Mouse (Mus musculus) forebrain, embryonic 11.5 days (tissue): ENCODE results near the gene St5. TPM values are rescaled to one million over a fixed set of nuclear protein-coding genes. Genes with fewer than 3 reads are reported as not detected.

ENCODE experiments used
- ATAC-seq: fragments of 200-750 bp; cut with Nextera tagmentation; replicated peaks from 2 replicates; pipeline ENCODE4 v1.8.0; 2017; ENCODE audit warnings: moderate TSS enrichment; ENCODE audit not compliant: low FRiP score
- DNase-seq: peaks from one replicate; pipeline ENCODE4 v3.0.0-alpha.2; 2017; ENCODE audit warnings: low spot score
- H3K27ac ChIP-seq: fragments of 300-500 bp; sonication (generic); 2 replicates; pipeline ENCODE4 v1.5.1; 2014; ENCODE audit warnings: low read depth, low read length
- H3K27me3 ChIP-seq: fragments of 300-500 bp; sonication (generic); 2 replicates; pipeline ENCODE4 v1.6.1; 2014; ENCODE audit warnings: mild to moderate bottlenecking, low read length, mixed read lengths; ENCODE audit not compliant: control insufficient read depth, insufficient read depth
- H3K36me3 ChIP-seq: fragments of 300-500 bp; sonication (generic); 2 replicates; pipeline ENCODE4 v1.6.1; 2014; ENCODE audit warnings: mild to moderate bottlenecking, low read length, moderate library complexity, mixed read lengths; ENCODE audit not compliant: control insufficient read depth, insufficient read depth
- H3K4me1 ChIP-seq: fragments of 300-500 bp; sonication (generic); replicated peaks from 2 replicates; pipeline ENCODE4 v1.6.1; 2014; ENCODE audit warnings: low read length, mixed read lengths; ENCODE audit not compliant: control insufficient read depth, insufficient read depth
- H3K4me2 ChIP-seq: fragments of 300-500 bp; sonication (generic); 2 replicates; pipeline ENCODE4 v1.6.1; 2014; ENCODE audit warnings: low read depth, mild to moderate bottlenecking, low read length, moderate library complexity, mixed read lengths; ENCODE audit not compliant: severe bottlenecking
- H3K4me3 ChIP-seq: fragments of 300-500 bp; sonication (generic); 2 replicates; pipeline ENCODE4 v1.5.1; 2014; ENCODE audit warnings: low read depth, low read length
- H3K9ac ChIP-seq: fragments of 300-500 bp; sonication (generic); 2 replicates; pipeline ENCODE4 v1.6.1; 2014; ENCODE audit warnings: low read length
- H3K9me3 ChIP-seq: fragments of 300-500 bp; sonication (generic); 2 replicates; pipeline ENCODE4 v1.6.1; 2016; ENCODE audit warnings: low read length, mixed read lengths; ENCODE audit not compliant: control insufficient read depth
- WGBS: fragments of 180-500 bp; shearing (Covaris S2); extraction: QIAGEN DNeasy Blood & Tissue Kit; methylation state at CpG from one replicate; pipeline ENCODE4 v1.1.7; 2014; 5-methylcytosine and 5-hydroxymethylcytosine counted together
- polyA plus RNA-seq: library from polyadenylated mRNA; unstranded; fragments of >200 nt; fragmentation: Nextera tagmentation; extraction: Ambion mirVana; gene quantifications from 2 replicates; pipeline ENCODE4 v1.2.1, GENCODE M21; 2014

Gene St5
- polyA plus RNA-seq, 1 experiment from 2014 or later: 32.8 TPM

- no peak for ATAC-seq
- WGBS: 97% methylated on average over 4 of the region's 4 CpGs
- Histone ChIP-seq H3K27me3 (no peaks in the 10 kb centered on the region), H3K4me1 (no peaks in the 10 kb centered on the region), H3K4me3 (no peak overlapping the region), H3K9ac (no peak overlapping the region), H3K4me2 (no peak overlapping the region), H3K27ac (no peak overlapping the region), H3K36me3 (no peaks in the 10 kb centered on the region), H3K9me3 (no peaks in the 10 kb centered on the region)
- no peak for DNase-seq
Measured at GRCm38 (mm10) chr7:109599998-109600397, 103.4 kb downstream of the St5 start.

DNA sequence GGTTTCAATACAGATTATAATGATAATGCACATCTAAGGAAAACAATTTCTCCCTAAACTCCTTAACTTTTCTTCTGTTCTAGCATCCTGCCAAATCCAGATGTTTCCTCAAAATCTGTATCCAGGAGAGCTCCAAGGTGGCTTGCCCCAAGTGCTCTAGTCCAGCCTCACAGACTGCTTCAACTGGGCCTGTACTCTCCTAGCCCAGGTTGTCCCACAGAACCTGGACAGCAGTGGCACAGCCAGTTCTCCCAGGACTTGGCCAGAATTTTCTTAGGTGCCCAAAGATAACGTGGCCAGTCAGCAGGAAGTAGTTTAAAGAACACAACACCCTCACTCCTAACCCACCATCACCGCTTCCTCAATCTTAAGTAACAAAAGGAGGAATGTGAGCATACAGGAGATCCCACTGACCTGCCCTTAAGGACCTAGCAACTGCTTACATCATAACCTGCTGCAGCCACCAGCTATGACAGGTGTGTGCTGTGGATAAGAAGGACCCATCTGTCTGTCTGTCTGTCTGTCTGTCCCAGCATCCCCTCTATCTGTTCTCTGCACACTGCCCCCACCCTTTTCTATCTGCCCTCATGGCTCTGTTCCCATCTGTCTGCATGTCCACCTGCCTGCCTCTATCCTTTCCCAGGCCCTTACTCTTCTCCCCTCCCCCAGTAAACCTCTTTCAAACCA is 108.4 kb downstream of the St5 start:
- DNase-seq (no peak), ATAC-seq (no peak)
- H3K9ac ChIP-seq: no peak overlapping the region
- H3K4me2 ChIP-seq: no peak overlapping the region
- H3K4me3 ChIP-seq: no peak overlapping the region
- H3K27me3 ChIP-seq: no peaks in the 10 kb centered on the region
- no peaks in the 10 kb centered on the region for H3K9me3 ChIP-seq
- H3K4me1 ChIP-seq: no peaks in the 10 kb centered on the region
- no peak overlapping the region for H3K27ac ChIP-seq
- H3K36me3 ChIP-seq: no peaks in the 10 kb centered on the region
- 76% methylated on average over 2 of the region's 2 CpGs for WGBS

- no peak overlapping the region for H3K9ac ChIP-seq
- H3K4me1 ChIP-seq: no peaks in the 10 kb centered on the region
- H3K27me3 ChIP-seq: no peaks in the 10 kb centered on the region
- no peaks in the 10 kb centered on the region for H3K9me3 ChIP-seq
- no peak overlapping the region for H3K27ac ChIP-seq
- no peak for ATAC-seq
- no peak overlapping the region for H3K4me3 ChIP-seq
- H3K4me2 ChIP-seq: no peak overlapping the region
- no peaks in the 10 kb centered on the region for H3K36me3 ChIP-seq
- no peak for DNase-seq
Measured at GRCm38 (mm10) chr7:109593992-109594391, 109.4 kb downstream of the St5 start.

DNA sequence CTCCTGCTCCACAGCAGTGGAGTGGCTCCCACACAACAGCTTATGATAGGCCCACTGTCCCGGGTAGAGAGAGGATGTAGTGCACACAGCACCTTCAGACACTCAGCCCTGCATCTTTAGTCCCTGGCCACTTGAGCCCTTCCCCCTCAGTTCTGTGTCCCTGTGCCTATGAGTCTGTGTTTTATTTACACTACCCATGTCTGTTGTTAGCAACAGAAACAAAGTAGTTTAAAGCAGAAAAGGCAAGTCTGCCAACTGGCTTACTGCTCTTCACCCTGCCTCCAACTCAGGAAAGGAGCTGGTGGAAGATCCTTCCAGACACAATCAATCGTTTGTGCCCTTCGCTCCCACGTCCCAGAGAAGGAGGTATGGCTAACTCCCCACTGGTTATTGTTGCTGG is 111.2 kb downstream of the St5 start:
- no peak overlapping the region for H3K9ac ChIP-seq
- no peak overlapping the region for H3K4me2 ChIP-seq
- no peak overlapping the region for H3K4me3 ChIP-seq
- no peaks in the 10 kb centered on the region for H3K9me3 ChIP-seq
- no peak for ATAC-seq
- H3K4me1 ChIP-seq: no peaks in the 10 kb centered on the region
- DNase-seq: no peak
- H3K36me3 ChIP-seq: no peaks in the 10 kb centered on the region
- no peak overlapping the region for H3K27ac ChIP-seq
- 52% methylated on average over 4 of the region's 4 CpGs for WGBS
- no peaks in the 10 kb centered on the region for H3K27me3 ChIP-seq

- ATAC-seq (no peak), DNase-seq (no peak)
- no peaks in the 10 kb centered on the region for H3K36me3 ChIP-seq
- no peaks in the 10 kb centered on the region for H3K4me1 ChIP-seq
- no peak overlapping the region for H3K4me2 ChIP-seq
- H3K9me3 ChIP-seq: no peaks in the 10 kb centered on the region
- H3K9ac ChIP-seq: no peak overlapping the region
- H3K27me3 ChIP-seq: no peaks in the 10 kb centered on the region
- WGBS: 90% methylated on average over 2 of the region's 2 CpGs
- H3K27ac ChIP-seq: no peak overlapping the region
- no peak overlapping the region for H3K4me3 ChIP-seq
Measured at GRCm38 (mm10) chr7:109590576-109590975, 112.8 kb downstream of the St5 start.

- Histone ChIP-seq H3K4me2 (no peak overlapping the region), H3K36me3 (no peaks in the 10 kb centered on the region), H3K27ac (no peak overlapping the region), H3K9ac (no peak overlapping the region), H3K27me3 (no peaks in the 10 kb centered on the region), H3K4me3 (no peak overlapping the region), H3K4me1 (0 out of 2 replicates have a peak, but pooled peaks cover 2% of the 10 kb centered on the region), H3K9me3 (no peaks in the 10 kb centered on the region)
- ATAC-seq (no peak), DNase-seq (no peak)
- WGBS: 90% methylated on average over 6 of the region's 6 CpGs
Measured at GRCm38 (mm10) chr7:109588990-109589389, 114.4 kb downstream of the St5 start.

- 0 out of 2 replicates have a peak, but pooled peaks cover 2% of the 10 kb centered on the region for H3K4me1 ChIP-seq
- no peak for DNase-seq
- ATAC-seq: no peak
- no peak overlapping the region for H3K4me3 ChIP-seq
- WGBS: 82% methylated on average over 8 of the region's 8 CpGs
- no peak overlapping the region for H3K27ac ChIP-seq
- no peaks in the 10 kb centered on the region for H3K9me3 ChIP-seq
- no peak overlapping the region for H3K9ac ChIP-seq
- H3K27me3 ChIP-seq: no peaks in the 10 kb centered on the region
- H3K36me3 ChIP-seq: no peaks in the 10 kb centered on the region
- H3K4me2 ChIP-seq: no peak overlapping the region
Measured at GRCm38 (mm10) chr7:109588145-109588544, 115.3 kb downstream of the St5 start.

- Histone ChIP-seq H3K27me3 (no peaks in the 10 kb centered on the region), H3K36me3 (no peaks in the 10 kb centered on the region), H3K9me3 (no peaks in the 10 kb centered on the region), H3K4me3 (no peak overlapping the region), H3K4me1 (peaks cover 11% of the 10 kb centered on the region; the same call in 1 of the 2 replicates), H3K27ac (no peak overlapping the region), H3K9ac (no peak overlapping the region), H3K4me2 (no peak overlapping the region)
- no peak for DNase-seq
- WGBS: 80% methylated on average over 1 of the region's 1 CpGs
- ATAC-seq: no peak
Measured at GRCm38 (mm10) chr7:109584467-109584866, 118.9 kb downstream of the St5 start.

DNA sequence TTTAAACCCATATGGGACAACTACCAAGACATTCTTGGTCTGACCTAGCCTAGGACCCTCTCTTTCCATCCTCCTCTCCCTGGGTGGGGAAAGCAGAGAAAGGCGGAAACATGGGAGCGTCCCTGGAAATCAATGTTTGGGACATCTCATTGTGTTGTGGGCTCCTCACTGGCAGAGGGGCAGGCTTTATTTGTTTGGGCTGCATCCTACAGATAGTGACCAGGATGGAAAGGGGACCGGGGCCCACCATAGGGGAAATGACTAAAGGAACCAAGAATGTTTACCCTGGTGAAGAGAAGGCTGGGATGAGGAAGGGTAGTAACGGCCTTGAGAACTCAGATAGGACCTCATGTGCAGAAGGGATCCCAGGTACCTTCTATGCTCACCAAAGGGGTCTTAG is 122.9 kb downstream of the St5 start:
- Histone ChIP-seq H3K27ac (no peak overlapping the region), H3K4me1 (peaks cover 15% of the 10 kb centered on the region; the same call in 1 of the 2 replicates), H3K9me3 (no peaks in the 10 kb centered on the region), H3K36me3 (no peaks in the 10 kb centered on the region), H3K4me2 (no peak overlapping the region), H3K4me3 (no peak overlapping the region), H3K27me3 (no peaks in the 10 kb centered on the region), H3K9ac (no peak overlapping the region)
- ATAC-seq: no peak
- 84% methylated on average over 4 of the region's 4 CpGs for WGBS
- DNase-seq: no peak
